Mouse (Mus musculus) midbrain, embryonic 15.5 days (tissue): ENCODE data around the gene Zfp146. TPM values are rescaled to one million over a fixed set of nuclear protein-coding genes. Genes with fewer than 3 reads are reported as not detected.

Experiments used
- ATAC-seq: fragments of 200-750 bp; cut with Nextera tagmentation; replicated peaks from 2 replicates; pipeline ENCODE4 v1.8.0; 2017; ENCODE audit warnings: moderate TSS enrichment
- H3K27ac ChIP-seq: fragments of 300-500 bp; sonication (generic); 2 replicates; pipeline ENCODE4 v1.5.1; 2015; ENCODE audit warnings: mild to moderate bottlenecking, inconsistent platforms
- H3K27me3 ChIP-seq: fragments of 300-500 bp; sonication (generic); replicated peaks from 2 replicates; pipeline ENCODE4 v1.6.1; 2015; ENCODE audit warnings: inconsistent platforms
- H3K36me3 ChIP-seq: fragments of 300-500 bp; sonication (generic); replicated peaks from 2 replicates; pipeline ENCODE4 v1.6.1; 2015; ENCODE audit warnings: inconsistent platforms
- H3K4me1 ChIP-seq: fragments of 300-500 bp; sonication (generic); 2 replicates; pipeline ENCODE4 v1.6.1; 2015; ENCODE audit warnings: inconsistent platforms
- H3K4me2 ChIP-seq: fragments of 300-500 bp; sonication (generic); 2 replicates; pipeline ENCODE4 v1.6.1; 2015; ENCODE audit warnings: inconsistent platforms, mild to moderate bottlenecking, moderate library complexity
- H3K4me3 ChIP-seq: fragments of 300-500 bp; sonication (generic); 2 replicates; pipeline ENCODE4 v1.5.1; 2015; ENCODE audit warnings: mild to moderate bottlenecking, inconsistent platforms
- H3K9ac ChIP-seq: fragments of 300-500 bp; sonication (generic); 2 replicates; pipeline ENCODE4 v1.6.1; 2015; ENCODE audit warnings: mild to moderate bottlenecking, inconsistent platforms
- H3K9me3 ChIP-seq: fragments of 300-500 bp; sonication (generic); 2 replicates; pipeline ENCODE4 v1.6.1; 2016; ENCODE audit warnings: inconsistent platforms
- WGBS: fragments of 180-500 bp; shearing (Covaris S2); methylation state at CpG from one replicate; pipeline ENCODE4 v1.1.7; 2015; ENCODE audit warnings: mixed read lengths; 5-methylcytosine and 5-hydroxymethylcytosine counted together
- polyA plus RNA-seq: library from polyadenylated mRNA; unstranded; fragments of >200 nt; fragmentation: Nextera tagmentation; extraction: Ambion mirVana; gene quantifications from 2 replicates; pipeline ENCODE4 v1.2.1, GENCODE M21; 2015

Gene Zfp146
- polyA plus RNA-seq, 1 experiment from 2014 or later = 15.4 TPM

DNA sequence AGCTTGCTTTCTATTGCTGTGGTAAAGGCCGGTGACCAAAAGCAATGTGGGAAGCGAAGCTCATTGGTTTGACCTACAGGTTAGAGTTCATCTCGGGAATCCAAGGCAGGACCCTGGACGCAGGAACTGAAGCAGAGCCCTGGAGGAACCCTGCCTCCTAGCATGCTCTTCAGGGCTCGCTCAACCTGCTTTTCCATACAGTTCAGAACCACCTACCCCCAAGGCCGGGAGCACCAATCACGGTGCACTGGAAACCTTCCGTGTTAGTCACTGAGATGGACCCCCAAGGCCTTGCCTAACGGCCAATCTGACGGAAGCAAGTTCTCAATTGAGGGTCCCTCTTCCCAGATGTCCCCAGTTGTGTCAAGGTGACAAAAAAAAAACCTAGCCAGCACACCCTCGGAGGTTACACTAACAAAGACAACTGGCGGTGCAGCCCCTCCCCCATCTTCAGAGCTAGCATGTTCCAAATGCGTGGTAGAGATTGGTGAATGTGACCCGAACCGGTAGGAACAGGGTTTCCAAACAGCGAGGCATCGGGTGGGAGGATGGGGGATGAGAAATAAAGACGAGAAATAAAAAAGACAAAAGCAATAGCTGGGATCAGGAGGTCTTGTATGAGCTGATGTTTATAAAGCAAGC lies 30.1 kb upstream of the Zfp146 start:
- no peaks in the 10 kb centered on the region for H3K36me3 ChIP-seq
- no peaks in the 10 kb centered on the region for H3K9me3 ChIP-seq
- no peak overlapping the region for H3K9ac ChIP-seq
- no peak overlapping the region for H3K27ac ChIP-seq
- no peak overlapping the region for H3K4me3 ChIP-seq
- H3K4me2 ChIP-seq = no peak overlapping the region
- ATAC-seq = no peak
- 76% methylated on average over 18 of the region's 18 CpGs for WGBS
- peaks cover 9% of the 10 kb centered on the region for H3K4me1 ChIP-seq
- H3K27me3 ChIP-seq = no peaks in the 10 kb centered on the region; the same call in 1 of the 2 replicates

DNA sequence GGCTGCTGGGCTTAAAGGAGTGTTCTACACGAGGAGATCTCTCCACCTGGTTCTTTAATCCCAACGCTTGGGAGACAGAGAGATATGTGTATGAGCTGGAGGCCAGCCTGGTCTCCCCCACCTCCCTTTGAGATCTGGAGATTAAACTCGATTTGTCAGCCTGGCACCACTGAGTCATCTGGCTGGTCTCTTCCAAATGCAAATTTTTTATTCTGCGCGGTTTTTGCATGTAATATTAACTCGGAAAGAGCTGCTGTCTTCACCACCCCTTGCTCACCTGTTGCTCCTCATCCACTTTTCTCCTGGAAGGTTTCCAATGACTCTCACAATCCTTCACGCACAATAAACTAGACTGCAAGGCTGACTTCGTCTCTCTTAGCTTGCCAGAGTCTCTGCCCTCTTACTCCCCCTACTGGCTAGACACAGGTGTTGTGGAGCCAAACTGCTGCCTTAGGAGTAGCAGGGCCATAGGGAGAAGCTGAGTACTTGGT lies 29.0 kb upstream of the Zfp146 start, which contains the start of gene Capns1:
Gene Capns1 (minus strand): TSS at position 331 of the 491 bp plus-strand sequence.
- no peak for ATAC-seq
- Histone ChIP-seq H3K27me3 (no peaks in the 10 kb centered on the region; the same call in 1 of the 2 replicates), H3K4me1 (peaks cover 11% of the 10 kb centered on the region), H3K4me3 (peak within 1 kb of the TSS; percentile 7), H3K9ac (no peak within 1 kb of the TSS), H3K36me3 (no peaks in the 10 kb centered on the region), H3K27ac (no peak within 1 kb of the TSS), H3K4me2 (peak within 1 kb of the TSS; percentile 30), H3K9me3 (no peaks in the 10 kb centered on the region)
- WGBS = 6% methylated on average over 8 of the region's 8 CpGs

DNA sequence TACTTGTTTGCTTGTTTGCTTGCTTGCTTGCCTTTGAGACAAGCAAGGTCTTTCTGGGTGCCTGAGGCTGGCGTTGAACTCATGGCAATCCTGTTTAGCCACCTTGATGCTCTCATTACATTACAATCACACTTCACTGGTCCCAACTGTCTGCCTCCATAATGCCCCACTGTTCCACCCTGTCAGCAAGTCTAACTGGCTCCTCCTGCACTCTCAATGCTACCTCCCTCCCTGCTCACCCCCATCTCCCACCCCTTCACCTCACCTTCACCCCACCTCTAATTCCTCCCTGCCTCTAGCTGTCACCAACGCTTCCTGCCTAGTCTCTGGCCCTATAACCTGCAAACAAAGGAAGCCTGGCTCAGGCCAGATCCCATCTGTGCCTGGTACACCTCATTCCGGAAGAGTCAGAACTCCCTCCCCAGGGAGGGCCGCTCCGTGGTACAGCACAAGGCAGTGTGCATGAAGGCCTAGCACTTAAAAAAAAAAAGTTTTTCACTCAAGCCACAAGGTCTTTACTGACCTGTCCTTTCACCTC lies 28.1 kb upstream of the Zfp146 start:
- H3K27ac ChIP-seq = no peak overlapping the region
- H3K4me2 ChIP-seq = no peak overlapping the region
- no peaks in the 10 kb centered on the region for H3K9me3 ChIP-seq
- H3K4me1 ChIP-seq = peaks cover 19% of the 10 kb centered on the region
- H3K9ac ChIP-seq = no peak overlapping the region
- no peak for ATAC-seq
- no peak overlapping the region for H3K4me3 ChIP-seq
- 79% methylated on average over 5 of the region's 5 CpGs for WGBS
- no peaks in the 10 kb centered on the region; the same call in 1 of the 2 replicates for H3K27me3 ChIP-seq
- H3K36me3 ChIP-seq = no peaks in the 10 kb centered on the region

GRCm38 (mm10) chr7:30196171-30196570 lies 26.6 kb upstream of the Zfp146 start:
- peaks cover 7% of the 10 kb centered on the region; the same call in 1 of the 2 replicates for H3K36me3 ChIP-seq
- no peak overlapping the region for H3K9ac ChIP-seq
- H3K4me1 ChIP-seq = peaks cover 23% of the 10 kb centered on the region
- ATAC-seq = no peak
- 74% methylated on average over 6 of the region's 6 CpGs for WGBS
- no peaks in the 10 kb centered on the region for H3K9me3 ChIP-seq
- no peak overlapping the region for H3K4me3 ChIP-seq
- no peak overlapping the region for H3K27ac ChIP-seq
- H3K27me3 ChIP-seq = no peaks in the 10 kb centered on the region; the same call in 1 of the 2 replicates
- no peak overlapping the region for H3K4me2 ChIP-seq

- no peak for ATAC-seq
- peak overlapping the region; percentile 81; the same call in 1 of the 2 replicates for H3K9ac ChIP-seq
- H3K27me3 ChIP-seq = no peaks in the 10 kb centered on the region; the same call in 1 of the 2 replicates
- WGBS = 74% methylated on average over 6 of the region's 6 CpGs
- peaks cover 9% of the 10 kb centered on the region; the same call in 1 of the 2 replicates for H3K36me3 ChIP-seq
- 0 out of 2 replicates have a peak overlapping the region, but pooled peaks have one; percentile 74 for H3K4me3 ChIP-seq
- peak overlapping the region; percentile 66; the same call in 1 of the 2 replicates for H3K4me2 ChIP-seq
- peak overlapping the region; percentile 84; the same call in 1 of the 2 replicates for H3K27ac ChIP-seq
- no peaks in the 10 kb centered on the region for H3K9me3 ChIP-seq
- peaks cover 23% of the 10 kb centered on the region for H3K4me1 ChIP-seq
These were observed 25.9 kb upstream of the Zfp146 start for GRCm38 (mm10) chr7:30195461-30195860.

GRCm38 (mm10) chr7:30194884-30195283 lies 25.3 kb upstream of the Zfp146 start:
- peak overlapping the region; percentile 74 for H3K4me3 ChIP-seq
- under 1% methylated on average over 28 of the region's 28 CpGs for WGBS
- H3K27me3 ChIP-seq = no peaks in the 10 kb centered on the region
- H3K27ac ChIP-seq = peak overlapping the region; percentile 84
- ATAC-seq = peak; percentile 90
- peak overlapping the region; percentile 66 for H3K4me2 ChIP-seq
- peaks cover 23% of the 10 kb centered on the region for H3K4me1 ChIP-seq
- H3K9ac ChIP-seq = peak overlapping the region; percentile 81
- no peaks in the 10 kb centered on the region for H3K9me3 ChIP-seq
- H3K36me3 ChIP-seq = peaks cover 14% of the 10 kb centered on the region; the same call in 1 of the 2 replicates

GRCm38 (mm10) chr7:30194101-30194831 lies 24.7 kb upstream of the Zfp146 start:
- Histone ChIP-seq H3K4me2 (peak overlapping the region; percentile 66), H3K4me1 (peaks cover 23% of the 10 kb centered on the region), H3K36me3 (peaks cover 15% of the 10 kb centered on the region; the same call in 1 of the 2 replicates), H3K4me3 (peak overlapping the region; percentile 74), H3K27ac (peak overlapping the region; percentile 84), H3K9ac (peak overlapping the region; percentile 81), H3K27me3 (no peaks in the 10 kb centered on the region), H3K9me3 (no peaks in the 10 kb centered on the region)
- under 1% methylated on average over 26 of the region's 26 CpGs for WGBS
- peak; percentile 38 for ATAC-seq

DNA sequence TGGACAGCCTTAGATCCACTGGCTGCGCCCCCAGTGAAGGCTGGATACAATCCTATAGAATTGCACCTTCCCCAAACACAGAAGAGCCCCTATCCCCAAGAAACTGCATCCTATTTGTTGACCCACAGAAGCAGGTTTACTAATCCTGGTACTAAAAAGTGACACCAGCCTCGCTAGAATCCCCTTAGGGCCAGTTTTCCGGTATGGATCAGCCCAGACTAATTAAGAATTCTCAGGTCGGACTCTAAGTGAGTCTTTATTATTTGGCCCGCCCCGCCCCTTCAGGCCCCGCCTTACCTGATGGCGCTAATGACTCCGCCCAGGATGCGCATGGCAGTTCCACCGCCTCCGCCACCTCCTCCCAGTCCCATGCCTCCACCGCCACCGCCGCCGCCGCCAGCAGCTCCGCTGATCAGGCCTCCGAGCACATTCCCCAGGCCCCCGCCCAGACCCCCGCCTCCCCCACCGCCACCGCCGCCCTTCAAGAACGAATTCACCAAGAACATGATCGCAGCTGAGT lies 24.1 kb upstream of the Zfp146 start:
- Histone ChIP-seq H3K9ac (peak overlapping the region; percentile 81), H3K36me3 (peaks cover 21% of the 10 kb centered on the region; the same call in 1 of the 2 replicates), H3K27ac (peak overlapping the region; percentile 84), H3K9me3 (no peaks in the 10 kb centered on the region), H3K27me3 (no peaks in the 10 kb centered on the region), H3K4me1 (peaks cover 23% of the 10 kb centered on the region), H3K4me3 (peak overlapping the region; percentile 74), H3K4me2 (peak overlapping the region; percentile 66)
- 2% methylated on average over 20 of the region's 26 CpGs for WGBS
- peak; percentile 70 for ATAC-seq

GRCm38 (mm10) chr7:30193013-30193412 lies 23.5 kb upstream of the Zfp146 start:
- Histone ChIP-seq H3K9ac (peak overlapping the region; percentile 81), H3K4me2 (peak overlapping the region; percentile 66), H3K36me3 (peaks cover 28% of the 10 kb centered on the region), H3K4me1 (peaks cover 20% of the 10 kb centered on the region), H3K27me3 (no peaks in the 10 kb centered on the region), H3K4me3 (peak overlapping the region; percentile 74), H3K9me3 (no peaks in the 10 kb centered on the region), H3K27ac (peak overlapping the region; percentile 84; the same call in 1 of the 2 replicates)
- 14% methylated on average over 9 of the region's 9 CpGs for WGBS
- no peak for ATAC-seq

GRCm38 (mm10) chr7:30192088-30192487 lies 22.5 kb upstream of the Zfp146 start:
- no peak overlapping the region for H3K9ac ChIP-seq
- peaks cover 20% of the 10 kb centered on the region for H3K4me1 ChIP-seq
- H3K4me2 ChIP-seq = no peak overlapping the region
- H3K27ac ChIP-seq = no peak overlapping the region
- no peak for ATAC-seq
- no peaks in the 10 kb centered on the region for H3K27me3 ChIP-seq
- H3K9me3 ChIP-seq = no peaks in the 10 kb centered on the region
- peaks cover 37% of the 10 kb centered on the region for H3K36me3 ChIP-seq
- no peak overlapping the region for H3K4me3 ChIP-seq
- whole genome bisulfite sequencing = 90% methylated on average over 12 of the region's 12 CpGs

DNA sequence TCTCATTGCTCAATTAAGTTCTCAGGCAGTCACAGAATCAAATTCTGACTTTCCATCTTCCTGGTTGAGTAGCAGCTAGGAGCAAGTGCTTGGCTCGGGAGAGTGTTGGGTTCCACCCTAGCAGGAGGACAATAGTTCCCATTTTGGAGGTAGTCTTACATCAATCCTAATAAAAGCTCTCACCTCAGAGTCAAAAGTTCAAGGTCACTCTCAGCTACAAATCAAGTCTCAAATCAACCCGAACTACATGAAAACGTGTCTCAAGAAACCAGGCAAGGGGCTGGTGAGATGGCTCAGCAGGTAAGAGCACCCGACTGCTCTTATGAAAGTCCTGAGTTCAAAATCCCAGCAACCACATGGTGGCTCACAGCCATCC lies 19.6 kb upstream of the Zfp146 start:
- H3K9ac ChIP-seq = no peak overlapping the region
- no peak overlapping the region for H3K4me3 ChIP-seq
- 90% methylated on average over 4 of the region's 4 CpGs for WGBS
- no peak overlapping the region for H3K27ac ChIP-seq
- H3K4me2 ChIP-seq = no peak overlapping the region
- peaks cover 16% of the 10 kb centered on the region for H3K4me1 ChIP-seq
- ATAC-seq = no peak
- no peaks in the 10 kb centered on the region for H3K9me3 ChIP-seq
- no peaks in the 10 kb centered on the region for H3K27me3 ChIP-seq
- peaks cover 55% of the 10 kb centered on the region for H3K36me3 ChIP-seq
